Comparison of ENCODE assay signal across 26 mouse cellular contexts in genomic region chr2:162956843-162957242, GRCm38 (mm10). TPM values are rescaled to one million over a fixed set of nuclear protein-coding genes. Genes with fewer than 3 reads are reported as not detected.
A peak's percentile ranks its signal among the peaks of the same experiment; 100 is the strongest.
DNase-seq lines count a peak whose midpoint lies in the region; ATAC-seq and TF ChIP-seq lines count a peak whose summit lies in the region.
"Had no signal": no experiment of that assay in that cellular context is flagged by ENCODE, and none has a peak within 500 bp of the region (broad histone marks: within the 10 kb centered on the region; RNA-seq: fewer than 3 reads in every experiment).

No protein-coding gene starts in this region.

- TF ChIP-seq CTCF in hindbrain, postnatal 0 days (IDR thresholded peaks at IDR 0.05; ENCODE audit: low read depth): peak; percentile 47
- peak; percentile 38 for TF ChIP-seq CTCF in liver, embryonic 14.5 days (IDR thresholded peaks at IDR 0.05; ENCODE audit: low read depth)
- TF ChIP-seq CTCF in E14TG2a.4 (conservative IDR thresholded peaks at IDR 0.05; ENCODE audit: low read length): 0 out of 2 replicates have a peak, but pooled peaks have one; percentile 9
- no peak for TF ChIP-seq CTCF in cerebellum, adult 2 months (IDR thresholded peaks at IDR 0.05; ENCODE audit: borderline replicate concordance, insufficient read depth, low read depth, low read length)

- no peak for TF ChIP-seq POLR2A in cerebellum, adult 2 months (IDR thresholded peaks at IDR 0.05; ENCODE audit: borderline replicate concordance, insufficient read depth, low read length)

- no peak overlapping the region for H3K27ac ChIP-seq in hindbrain, postnatal 0 days
- H3K27ac ChIP-seq in hindbrain, embryonic 12.5 days: no peak overlapping the region
- no peak overlapping the region for H3K27ac ChIP-seq in liver, embryonic 14.5 days
- H3K27ac ChIP-seq in liver, embryonic 12.5 days: no peak overlapping the region
- H3K27ac ChIP-seq in cerebellum, adult 2 months (ENCODE audit: insufficient read depth, low read length): no peak overlapping the region
- H3K27ac ChIP-seq: forebrain, embryonic 12.5 days; heart, embryonic 15.5 days; liver, embryonic 13.5 days had no signal

- no peak for DNase-seq in hindbrain, postnatal 0 days (ENCODE audit: low spot score)
- no peak for DNase-seq in liver, embryonic 14.5 days (ENCODE audit: low read depth in 3 of 3, low spot score in 3 of 3)
- no peak for DNase-seq in left cerebral cortex, postnatal 36 days (ENCODE audit: low spot score in 2 of 2)
- DNase-seq in cerebellum, adult 2 months: no peak
- DNase-seq: adrenal gland, postnatal 36 days; cerebellum, adult 18-20 months; cerebellum, postnatal 36 days; kidney, adult 8-10 months; kidney, postnatal 4 days; liver, embryonic 13.5 days; lung, postnatal 14 days; right cerebral cortex, postnatal 14 days; thymus, adult 18-20 months; thymus, postnatal 4 days had no signal

- H3K4me1 ChIP-seq in hindbrain, postnatal 0 days (ENCODE audit: insufficient read depth, low read length): no peaks in the 10 kb centered on the region
- no peaks in the 10 kb centered on the region for H3K4me1 ChIP-seq in hindbrain, embryonic 12.5 days
- H3K4me1 ChIP-seq in liver, embryonic 14.5 days (replicated peaks; ENCODE audit: control insufficient read depth in 2 of 2, insufficient read depth in 2 of 2, low read length in 1 of 2): no peaks in the 10 kb centered on the region
- no peaks in the 10 kb centered on the region for H3K4me1 ChIP-seq in liver, embryonic 12.5 days
- H3K4me1 ChIP-seq in E14TG2a.4 (replicated peaks; ENCODE audit: low read depth, low read length): peaks cover 7% of the 10 kb centered on the region
- no peaks in the 10 kb centered on the region; the same call in 1 of the 2 replicates for H3K4me1 ChIP-seq in cerebellum, adult 2 months (ENCODE audit: control insufficient read depth, insufficient read depth, low read length)
- H3K4me1 ChIP-seq: forebrain, embryonic 12.5 days; heart, embryonic 15.5 days; liver, embryonic 13.5 days had no signal

- H3K36me3 ChIP-seq in hindbrain, postnatal 0 days (ENCODE audit: insufficient read depth, low read length): no peaks in the 10 kb centered on the region
- H3K36me3 ChIP-seq in hindbrain, embryonic 12.5 days: no peaks in the 10 kb centered on the region
- no peaks in the 10 kb centered on the region for H3K36me3 ChIP-seq in liver, embryonic 14.5 days (replicated peaks; ENCODE audit: control insufficient read depth, insufficient read depth, low read depth)
- H3K36me3 ChIP-seq in liver, embryonic 12.5 days: no peaks in the 10 kb centered on the region
- H3K36me3 ChIP-seq in E14TG2a.4 (ENCODE audit: insufficient read depth, low read length): no peaks in the 10 kb centered on the region
- H3K36me3 ChIP-seq: forebrain, embryonic 12.5 days; heart, embryonic 15.5 days; liver, embryonic 13.5 days had no signal

- H3K9me3 ChIP-seq in hindbrain, postnatal 0 days (ENCODE audit: low read length): no peaks in the 10 kb centered on the region
- H3K9me3 ChIP-seq in hindbrain, embryonic 12.5 days (replicated peaks): no peaks in the 10 kb centered on the region
- H3K9me3 ChIP-seq in liver, embryonic 14.5 days (ENCODE audit: control insufficient read depth, low read length): no peaks in the 10 kb centered on the region
- no peaks in the 10 kb centered on the region for H3K9me3 ChIP-seq in liver, embryonic 12.5 days (replicated peaks)
- H3K9me3 ChIP-seq in E14TG2a.4 (ENCODE audit: low read length): no peaks in the 10 kb centered on the region
- H3K9me3 ChIP-seq: forebrain, embryonic 12.5 days; heart, embryonic 15.5 days; liver, embryonic 13.5 days had no signal

- 100% methylated on average over 2 of the region's 2 CpGs for WGBS in hindbrain, postnatal 0 days
- 96% methylated on average over 2 of the region's 2 CpGs for WGBS in hindbrain, embryonic 12.5 days
- WGBS in liver, embryonic 14.5 days (ENCODE audit: insufficient replicate concordance): 81% methylated on average over 2 of the region's 2 CpGs
- 71% methylated on average over 2 of the region's 2 CpGs for WGBS in liver, embryonic 12.5 days (ENCODE audit: insufficient replicate concordance)
- 99% methylated on average over 2 of the region's 2 CpGs for WGBS in cerebellum, adult 2 months

- H3K4me3 ChIP-seq in hindbrain, postnatal 0 days (ENCODE audit: low read length): no peak overlapping the region
- H3K4me3 ChIP-seq in hindbrain, embryonic 12.5 days: no peak overlapping the region
- no peak overlapping the region for H3K4me3 ChIP-seq in liver, embryonic 14.5 days (ENCODE audit: insufficient read depth in 1 of 2, low read depth in 2 of 2, low read length in 2 of 2)
- no peak overlapping the region for H3K4me3 ChIP-seq in liver, embryonic 12.5 days
- no peak overlapping the region for H3K4me3 ChIP-seq in E14TG2a.4 (replicated peaks; ENCODE audit: low read length)
- H3K4me3 ChIP-seq in cerebellum, adult 2 months (replicated peaks; ENCODE audit: insufficient read depth, low read depth, low read length): no peak overlapping the region
- H3K4me3 ChIP-seq: forebrain, embryonic 12.5 days; heart, embryonic 15.5 days; liver, embryonic 13.5 days had no signal

- no peak for ATAC-seq in hindbrain, postnatal 0 days
- no peak for ATAC-seq in hindbrain, embryonic 12.5 days (ENCODE audit: low FRiP score)
- ATAC-seq in liver, embryonic 14.5 days (ENCODE audit: insufficient read depth): no peak
- no peak for ATAC-seq in liver, embryonic 12.5 days
- ATAC-seq in common myeloid progenitor, adult 5-6 weeks (replicated peaks; ENCODE audit: low read depth, poor library complexity, severe bottlenecking): 0 out of 2 replicates have a peak, but pooled peaks have one; percentile 33
- ATAC-seq: midbrain, embryonic 16.5 days had no signal

- no peaks in the 10 kb centered on the region for H3K27me3 ChIP-seq in hindbrain, postnatal 0 days (ENCODE audit: insufficient read depth, low read length)
- H3K27me3 ChIP-seq in hindbrain, embryonic 12.5 days: no peaks in the 10 kb centered on the region
- no peaks in the 10 kb centered on the region for H3K27me3 ChIP-seq in liver, embryonic 14.5 days (ENCODE audit: control insufficient read depth, insufficient read depth, low read length)
- no peaks in the 10 kb centered on the region for H3K27me3 ChIP-seq in liver, embryonic 12.5 days (replicated peaks)
- H3K27me3 ChIP-seq in E14TG2a.4 (ENCODE audit: insufficient read depth, low read length): peaks cover 4% of the 10 kb centered on the region; the same call in 1 of the 2 replicates
- no peaks in the 10 kb centered on the region for H3K27me3 ChIP-seq in cerebellum, adult 2 months (ENCODE audit: control insufficient read depth, insufficient read depth, low read length)
- H3K27me3 ChIP-seq: forebrain, embryonic 12.5 days; heart, embryonic 15.5 days; liver, embryonic 13.5 days had no signal

- no peak overlapping the region for H3K4me2 ChIP-seq in hindbrain, postnatal 0 days (ENCODE audit: low read depth, low read length)
- H3K4me2 ChIP-seq in hindbrain, embryonic 12.5 days (replicated peaks): no peak overlapping the region
- no peak overlapping the region for H3K4me2 ChIP-seq in liver, embryonic 14.5 days (ENCODE audit: low read depth)
- no peak overlapping the region for H3K4me2 ChIP-seq in liver, embryonic 12.5 days
- H3K4me2 ChIP-seq: forebrain, embryonic 12.5 days; heart, embryonic 15.5 days; liver, embryonic 13.5 days had no signal

- H3K9ac ChIP-seq in hindbrain, postnatal 0 days (replicated peaks; ENCODE audit: low read length): no peak overlapping the region
- H3K9ac ChIP-seq in hindbrain, embryonic 12.5 days: no peak overlapping the region
- H3K9ac ChIP-seq in liver, embryonic 14.5 days (replicated peaks): no peak overlapping the region
- no peak overlapping the region for H3K9ac ChIP-seq in liver, embryonic 12.5 days
- H3K9ac ChIP-seq: forebrain, embryonic 12.5 days; heart, embryonic 15.5 days; liver, embryonic 13.5 days had no signal

- no peak for TF ChIP-seq EP300 in liver, embryonic 14.5 days (IDR thresholded peaks at IDR 0.05; ENCODE audit: low read depth)

- intact Hi-C loops in left cerebral cortex, postnatal 36 days (cut with DNase I): no loop called here

RNA-seq across cellular contexts. Expression of gene L3mbtl1, which starts 13.6 kb away (rescaled TPM):
- 10.9 and 38.4 TPM in 2 replicates for total RNA-seq in hindbrain, postnatal 0 days (2014; rRNA removed)
- 7.5 and 8.1 TPM in 2 replicates for polyA plus RNA-seq in hindbrain, postnatal 0 days (2015; fragmentation: Nextera tagmentation; extraction: Ambion mirVana)
- polyA plus RNA-seq in hindbrain, embryonic 12.5 days (2016; fragmentation: Nextera tagmentation; extraction: Ambion mirVana): 0.20 and 0.41 TPM in 2 replicates
- polyA plus RNA-seq in liver, embryonic 14.5 days (2012; rRNA removed): 0.08 and 0.32 TPM in 2 replicates
- 0.04 TPM in 1 of 2 replicates, not detected in the other for polyA plus RNA-seq in liver, embryonic 14.5 days (2014; fragmentation: Nextera tagmentation; extraction: Ambion mirVana)
- 0.06 and 0.08 TPM in 2 replicates for polyA plus RNA-seq in liver, embryonic 12.5 days (2016; fragmentation: Nextera tagmentation; extraction: Ambion mirVana)
- total RNA-seq in common myeloid progenitor, adult 5-6 weeks (2017): not detected in 2 replicates
- 10 to 100 TPM; 11.4 to 21.7 TPM for total RNA-seq in left cerebral cortex, postnatal 36 days (2021)
- 8.2 and 8.5 TPM in 2 replicates for polyA plus RNA-seq in cerebellum, adult 2 months (2012; rRNA removed)
- total RNA-seq: adrenal gland, postnatal 36 days; hematopoietic stem cell, adult 5-6 weeks had no signal
- polyA plus RNA-seq: heart, embryonic 15.5 days had no signal

RNA-seq across cellular contexts. Expression of gene Srsf6, which starts 25.5 kb away (rescaled TPM):
- 87.2 and 99.4 TPM in 2 replicates for total RNA-seq in hindbrain, postnatal 0 days (2014; rRNA removed)
- polyA plus RNA-seq in hindbrain, postnatal 0 days (2015; fragmentation: Nextera tagmentation; extraction: Ambion mirVana): 124 and 135 TPM in 2 replicates
- polyA plus RNA-seq in hindbrain, embryonic 12.5 days (2016; fragmentation: Nextera tagmentation; extraction: Ambion mirVana): 223 and 252 TPM in 2 replicates
- polyA plus RNA-seq in liver, embryonic 14.5 days (2012; rRNA removed): 72.5 and 113 TPM in 2 replicates
- polyA plus RNA-seq in liver, embryonic 14.5 days (2014; fragmentation: Nextera tagmentation; extraction: Ambion mirVana): 80.4 and 94.3 TPM in 2 replicates
- polyA plus RNA-seq in liver, embryonic 12.5 days (2016; fragmentation: Nextera tagmentation; extraction: Ambion mirVana): 168 and 174 TPM in 2 replicates
- 264 and 289 TPM in 2 replicates for total RNA-seq in common myeloid progenitor, adult 5-6 weeks (2017)
- total RNA-seq in left cerebral cortex, postnatal 36 days (2021): 100 to 1,000 TPM in 1 of 2 experiments, 10 to 100 TPM in 1; 69.7 to 123 TPM
- polyA plus RNA-seq in cerebellum, adult 2 months (2012; rRNA removed): 140 and 143 TPM in 2 replicates

RNA-seq across cellular contexts. Expression of gene Sgk2, which starts 30.3 kb away (rescaled TPM):
- total RNA-seq in hindbrain, postnatal 0 days (2014; rRNA removed): 0.07 and 0.16 TPM in 2 replicates
- 0.11 and 0.23 TPM in 2 replicates for polyA plus RNA-seq in hindbrain, postnatal 0 days (2015; fragmentation: Nextera tagmentation; extraction: Ambion mirVana)
- polyA plus RNA-seq in hindbrain, embryonic 12.5 days (2016; fragmentation: Nextera tagmentation; extraction: Ambion mirVana): not detected in 2 replicates
- polyA plus RNA-seq in liver, embryonic 14.5 days (2012; rRNA removed): 1.9 and 2.1 TPM in 2 replicates
- polyA plus RNA-seq in liver, embryonic 14.5 days (2014; fragmentation: Nextera tagmentation; extraction: Ambion mirVana): 3.6 and 4.0 TPM in 2 replicates
- 2.7 and 3.0 TPM in 2 replicates for polyA plus RNA-seq in liver, embryonic 12.5 days (2016; fragmentation: Nextera tagmentation; extraction: Ambion mirVana)
- total RNA-seq in common myeloid progenitor, adult 5-6 weeks (2017): 1.1 TPM in 1 of 2 replicates, not detected in the other
- under 1 TPM; 0.57 to 0.79 TPM for total RNA-seq in left cerebral cortex, postnatal 36 days (2021)
- polyA plus RNA-seq in cerebellum, adult 2 months (2012; rRNA removed): 2.8 and 3.8 TPM in 2 replicates
- total RNA-seq: hematopoietic stem cell, adult 5-6 weeks; megakaryocyte-erythroid progenitor cell, adult 5-6 weeks; neutrophil, adult 5-6 weeks had no signal
- polyA plus RNA-seq: embryonic facial prominence, embryonic 11.5 days; forebrain, embryonic 12.5 days; heart, embryonic 15.5 days; midbrain, embryonic 16.5 days; stomach, embryonic 14.5 days had no signal
